Mouse (Mus musculus) intestine, embryonic 16.5 days (tissue): ENCODE measurements around the gene Ptprd. TPM values are rescaled to one million over a fixed set of nuclear protein-coding genes. Genes with fewer than 3 reads are reported as not detected.

ENCODE experiments used
- ATAC-seq: fragments of 200-750 bp; cut with Nextera tagmentation; 2 replicates; pipeline ENCODE4 v1.8.0; 2017; ENCODE audit warnings: moderate TSS enrichment, moderate library complexity
- H3K27ac ChIP-seq: fragments of 300-500 bp; sonication (generic); 2 replicates; pipeline ENCODE4 v1.5.1; 2014; ENCODE audit warnings: mild to moderate bottlenecking, low read length
- H3K27me3 ChIP-seq: fragments of 300-500 bp; sonication (generic); replicated peaks from 2 replicates; pipeline ENCODE4 v1.6.1; 2014; ENCODE audit warnings: low read length, control low read depth, mixed read lengths; ENCODE audit not compliant: control insufficient read depth, insufficient read depth
- H3K36me3 ChIP-seq: fragments of 300-500 bp; sonication (generic); 2 replicates; pipeline ENCODE4 v1.6.1; 2014; ENCODE audit warnings: low read length, control low read depth; ENCODE audit not compliant: control insufficient read depth, insufficient read depth
- H3K4me1 ChIP-seq: fragments of 300-500 bp; sonication (generic); 2 replicates; pipeline ENCODE4 v1.6.1; 2014; ENCODE audit warnings: low read length, control low read depth, mixed read lengths; ENCODE audit not compliant: control insufficient read depth, insufficient read depth
- H3K4me2 ChIP-seq: fragments of 300-500 bp; sonication (generic); 2 replicates; pipeline ENCODE4 v1.6.1; 2014; ENCODE audit warnings: low read depth, low read length, control low read depth
- H3K4me3 ChIP-seq: fragments of 300-500 bp; sonication (generic); 2 replicates; pipeline ENCODE4 v1.5.1; 2014; ENCODE audit warnings: mild to moderate bottlenecking, low read length
- H3K9ac ChIP-seq: fragments of 300-500 bp; sonication (generic); 2 replicates; pipeline ENCODE4 v1.6.1; 2014; ENCODE audit warnings: low read depth, low read length
- H3K9me3 ChIP-seq: fragments of 300-500 bp; sonication (generic); 2 replicates; pipeline ENCODE4 v1.6.1; 2016; ENCODE audit warnings: low read length, control low read depth; ENCODE audit not compliant: control insufficient read depth
- WGBS: fragments of 180-500 bp; shearing (Covaris S2); extraction: QIAGEN DNeasy Blood & Tissue Kit; methylation state at CpG from one replicate; pipeline ENCODE4 v1.1.7; 2014; 5-methylcytosine and 5-hydroxymethylcytosine counted together
- polyA plus RNA-seq: library from polyadenylated mRNA; unstranded; fragments of >200 nt; fragmentation: Nextera tagmentation; extraction: Ambion mirVana; gene quantifications from 2 replicates; pipeline ENCODE4 v1.2.1, GENCODE M21; 2015

The Ptprd gene
- polyA plus RNA-seq, 1 experiment from 2014 or later = 5.0 TPM

DNA sequence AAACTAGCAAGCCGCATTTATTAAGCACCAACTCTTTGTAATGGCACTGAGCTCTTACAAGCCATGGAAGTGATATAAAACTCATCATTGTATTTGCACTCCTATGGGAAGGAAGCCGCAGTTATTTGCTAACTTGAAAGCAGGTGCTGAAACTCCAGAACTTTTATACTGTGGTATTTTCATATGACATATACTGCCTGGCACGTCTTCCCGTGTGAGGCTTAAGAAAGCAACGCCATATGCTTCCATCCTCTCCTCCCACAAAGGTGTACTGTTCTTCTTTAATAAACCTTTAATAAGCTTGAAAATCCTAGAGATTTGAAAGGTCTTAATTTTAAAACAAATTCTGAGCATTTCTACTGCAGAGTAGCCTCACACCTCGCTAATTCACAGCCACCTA lies 1595.1 kb downstream of the Ptprd start:
- Histone ChIP-seq H3K9ac (no peak overlapping the region), H3K4me1 (no peaks in the 10 kb centered on the region), H3K27ac (no peak overlapping the region), H3K4me2 (no peak overlapping the region), H3K36me3 (no peaks in the 10 kb centered on the region), H3K27me3 (no peaks in the 10 kb centered on the region), H3K4me3 (no peak overlapping the region), H3K9me3 (no peaks in the 10 kb centered on the region)
- no peak for ATAC-seq
- 90% methylated on average over 6 of the region's 6 CpGs for WGBS

DNA sequence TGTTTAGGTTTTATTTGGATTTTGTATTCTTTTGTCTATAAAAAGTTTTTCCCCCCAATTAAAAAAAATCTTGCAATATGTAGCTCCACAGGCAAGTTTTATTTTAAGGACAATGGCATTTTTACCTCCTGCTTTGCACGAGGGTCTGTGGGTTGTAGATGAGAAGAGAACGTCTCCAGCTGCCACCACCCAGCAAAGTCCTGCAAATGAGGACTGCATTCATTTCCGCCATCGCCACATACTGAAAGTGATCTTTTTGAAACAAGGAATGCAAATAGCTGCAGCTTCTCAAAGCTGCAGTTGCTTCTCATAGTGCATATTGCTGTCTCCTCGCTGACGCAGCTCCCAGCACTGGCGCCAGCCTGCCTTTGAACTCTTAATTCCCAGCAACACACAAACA lies 1603.5 kb downstream of the Ptprd start:
- H3K36me3 ChIP-seq = no peaks in the 10 kb centered on the region
- no peaks in the 10 kb centered on the region for H3K9me3 ChIP-seq
- H3K27ac ChIP-seq = no peak overlapping the region
- H3K4me2 ChIP-seq = no peak overlapping the region
- no peak overlapping the region for H3K4me3 ChIP-seq
- ATAC-seq = no peak
- WGBS = 42% methylated on average over 7 of the region's 7 CpGs
- H3K27me3 ChIP-seq = no peaks in the 10 kb centered on the region
- H3K4me1 ChIP-seq = no peaks in the 10 kb centered on the region
- H3K9ac ChIP-seq = no peak overlapping the region

DNA sequence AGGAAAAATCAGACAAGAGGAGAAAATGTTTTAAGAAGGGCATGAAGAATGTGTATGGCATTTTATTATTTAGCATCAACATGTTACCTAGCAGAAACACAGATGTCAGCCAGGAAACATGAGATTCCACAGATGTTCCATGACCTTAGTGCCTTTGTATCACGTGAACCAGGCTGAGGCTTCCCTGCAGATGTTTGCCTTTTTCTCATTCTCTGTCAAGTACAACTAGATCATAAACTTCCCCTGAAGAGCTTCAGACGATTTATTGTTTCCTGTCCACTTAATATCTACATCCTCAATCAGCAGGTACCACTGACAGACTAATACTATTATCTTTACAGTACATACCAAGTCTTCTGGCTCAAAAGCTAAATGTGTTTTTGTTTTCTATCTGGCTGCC lies 1605.0 kb downstream of the Ptprd start:
- Histone ChIP-seq H3K27me3 (no peaks in the 10 kb centered on the region), H3K9ac (no peak overlapping the region), H3K36me3 (no peaks in the 10 kb centered on the region), H3K9me3 (no peaks in the 10 kb centered on the region), H3K4me1 (no peaks in the 10 kb centered on the region), H3K4me3 (no peak overlapping the region), H3K4me2 (no peak overlapping the region), H3K27ac (no peak overlapping the region)
- ATAC-seq = no peak
- WGBS = 27% methylated on average over 2 of the region's 2 CpGs

DNA sequence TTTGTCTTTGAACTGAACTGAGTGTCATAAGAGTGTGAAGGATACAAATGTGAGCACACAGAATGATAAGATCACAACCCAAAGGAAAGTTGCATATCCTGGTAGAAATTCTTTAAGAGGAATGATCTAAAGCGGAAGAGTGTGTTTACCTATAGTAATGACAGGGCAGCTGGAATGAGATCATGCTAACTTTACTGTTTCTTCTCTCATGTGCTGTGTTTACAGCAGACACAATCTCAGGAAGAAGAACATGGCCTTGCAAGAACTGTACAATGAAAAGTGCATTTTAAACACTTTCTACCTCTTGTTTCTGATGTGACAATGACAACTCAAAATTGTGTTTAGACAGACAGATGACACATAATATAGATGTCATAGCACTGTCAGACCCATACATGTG lies 1621.0 kb downstream of the Ptprd start:
- Histone ChIP-seq H3K4me1 (no peaks in the 10 kb centered on the region), H3K36me3 (no peaks in the 10 kb centered on the region), H3K4me2 (no peak overlapping the region), H3K27ac (no peak overlapping the region), H3K4me3 (no peak overlapping the region), H3K27me3 (no peaks in the 10 kb centered on the region), H3K9ac (no peak overlapping the region), H3K9me3 (no peaks in the 10 kb centered on the region)
- 44% methylated on average over 1 of the region's 1 CpGs for WGBS
- no peak for ATAC-seq

DNA sequence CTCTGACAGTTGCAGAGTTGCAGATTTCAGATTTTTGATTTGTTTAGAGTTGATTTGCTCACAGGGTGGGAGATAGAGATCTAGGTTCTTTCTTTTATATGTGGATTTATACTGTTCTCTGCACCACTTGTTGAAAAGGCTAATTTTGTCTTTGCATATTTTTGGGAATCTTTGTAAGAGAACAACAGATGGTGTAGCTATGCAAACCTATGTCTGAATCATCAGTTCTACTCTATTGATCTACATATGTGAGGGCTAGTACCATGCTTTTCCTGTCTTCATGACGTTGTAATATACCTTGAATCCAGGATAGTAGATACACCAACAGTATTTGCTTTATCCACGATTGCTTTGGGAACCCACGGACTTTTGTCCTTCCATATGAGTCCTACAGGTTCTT lies 1628.7 kb downstream of the Ptprd start:
- no peaks in the 10 kb centered on the region for H3K36me3 ChIP-seq
- H3K27me3 ChIP-seq = no peaks in the 10 kb centered on the region
- ATAC-seq = no peak
- H3K9me3 ChIP-seq = no peaks in the 10 kb centered on the region
- WGBS = 82% methylated on average over 3 of the region's 3 CpGs
- no peak overlapping the region for H3K4me2 ChIP-seq
- H3K4me3 ChIP-seq = no peak overlapping the region
- H3K4me1 ChIP-seq = no peaks in the 10 kb centered on the region
- no peak overlapping the region for H3K9ac ChIP-seq
- no peak overlapping the region for H3K27ac ChIP-seq

DNA sequence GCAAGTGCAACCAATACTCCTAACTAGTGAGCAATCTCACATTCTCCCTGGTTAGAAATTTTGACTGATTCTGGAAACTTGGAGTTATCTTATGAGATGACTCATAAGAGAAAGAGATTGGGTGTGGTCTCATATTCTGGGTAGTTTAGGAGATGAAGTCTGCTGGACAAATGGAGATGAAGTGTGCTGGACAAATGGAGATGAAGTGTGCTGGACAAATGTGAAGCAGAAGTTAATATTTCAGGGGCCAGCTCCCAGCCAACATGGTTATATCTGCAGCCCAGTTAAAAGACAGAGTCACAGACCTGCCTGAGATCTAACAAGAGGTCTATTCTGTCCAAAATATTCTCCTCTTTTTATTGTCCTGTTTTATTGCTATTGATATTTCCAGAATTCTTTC lies 1645.8 kb downstream of the Ptprd start:
- no peaks in the 10 kb centered on the region for H3K4me1 ChIP-seq
- no peak for ATAC-seq

DNA sequence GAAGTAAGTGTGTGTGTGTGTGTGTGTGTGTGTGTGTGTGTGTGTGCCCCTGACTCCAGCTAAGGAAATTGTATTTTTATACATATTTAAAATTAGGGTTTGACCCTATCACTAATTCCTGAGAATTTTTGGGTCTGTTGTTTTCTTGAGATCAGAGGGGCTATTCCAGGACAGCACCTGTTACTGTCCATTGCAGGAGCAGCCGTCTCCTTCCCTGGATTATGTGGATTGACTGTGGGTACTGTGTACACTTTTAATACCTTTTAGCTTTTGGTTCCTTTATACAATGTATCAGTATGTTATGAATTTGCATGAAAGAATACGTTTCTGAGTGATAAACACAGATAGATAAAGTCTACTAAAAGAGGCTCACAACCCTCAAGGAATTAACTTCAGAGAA lies 1670.0 kb downstream of the Ptprd start:
- Histone ChIP-seq H3K27ac (no peak overlapping the region), H3K9ac (no peak overlapping the region), H3K36me3 (no peaks in the 10 kb centered on the region), H3K4me3 (no peak overlapping the region), H3K4me2 (no peak overlapping the region), H3K9me3 (no peaks in the 10 kb centered on the region), H3K4me1 (no peaks in the 10 kb centered on the region), H3K27me3 (no peaks in the 10 kb centered on the region)
- 75% methylated on average over 2 of the region's 2 CpGs for WGBS
- no peak for ATAC-seq

More for the DNA sequence above, 1645.8 kb downstream of the Ptprd start:
- H3K36me3 ChIP-seq = no peaks in the 10 kb centered on the region
- no peaks in the 10 kb centered on the region for H3K9me3 ChIP-seq
- no peak overlapping the region for H3K4me3 ChIP-seq
- H3K9ac ChIP-seq = no peak overlapping the region
- H3K27ac ChIP-seq = no peak overlapping the region
- H3K4me2 ChIP-seq = no peak overlapping the region
- no peaks in the 10 kb centered on the region for H3K27me3 ChIP-seq

DNA sequence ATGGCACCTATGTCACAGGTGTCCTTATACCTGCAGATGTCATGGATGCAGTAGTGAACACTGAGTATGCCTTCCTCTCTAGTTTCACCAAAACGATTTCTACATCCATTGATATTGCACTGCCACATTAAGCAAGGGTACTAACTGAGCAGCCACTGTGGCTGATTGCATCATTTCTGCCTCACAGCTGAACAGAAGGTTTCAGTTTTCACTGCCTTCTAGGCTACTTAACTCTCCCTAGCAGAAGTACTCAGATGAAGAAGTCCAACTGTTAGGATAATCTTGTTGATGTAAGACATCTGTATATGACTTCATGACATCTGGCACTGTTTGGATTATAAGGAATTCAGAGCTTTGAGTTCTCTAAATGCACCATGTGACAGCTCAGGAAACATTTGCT lies 1678.8 kb downstream of the Ptprd start:
- whole genome bisulfite sequencing = 79% methylated on average over 1 of the region's 1 CpGs
- H3K4me3 ChIP-seq = no peak overlapping the region
- no peak overlapping the region for H3K27ac ChIP-seq
- no peak overlapping the region for H3K9ac ChIP-seq
- H3K4me1 ChIP-seq = no peaks in the 10 kb centered on the region
- no peaks in the 10 kb centered on the region; the same call in 1 of the 2 replicates for H3K9me3 ChIP-seq
- ATAC-seq = peak; percentile 48; the same call in 1 of the 2 replicates
- H3K4me2 ChIP-seq = no peak overlapping the region
- no peaks in the 10 kb centered on the region for H3K36me3 ChIP-seq
- no peaks in the 10 kb centered on the region for H3K27me3 ChIP-seq

DNA sequence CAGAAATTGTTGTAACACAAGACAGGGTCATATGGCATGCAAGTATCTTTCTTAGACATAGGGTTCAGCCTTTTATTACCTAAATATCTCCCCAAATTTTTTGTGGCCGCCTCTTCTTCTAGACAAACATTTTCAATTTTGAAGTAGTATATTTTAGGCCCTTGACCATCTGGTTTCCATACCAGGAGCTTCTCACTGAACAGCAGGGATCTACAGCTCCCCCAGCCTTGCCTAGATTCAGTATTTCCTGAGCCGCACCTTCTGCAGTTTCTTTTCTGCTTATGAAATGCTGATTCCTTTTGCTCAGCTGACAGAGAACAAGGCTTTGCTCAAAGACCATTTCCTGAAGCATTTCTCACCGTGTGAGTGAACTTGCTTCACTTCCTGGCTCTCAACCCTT lies 1686.5 kb downstream of the Ptprd start:
- Histone ChIP-seq H3K36me3 (no peaks in the 10 kb centered on the region), H3K4me1 (no peaks in the 10 kb centered on the region), H3K4me2 (no peak overlapping the region), H3K9ac (no peak overlapping the region), H3K27ac (no peak overlapping the region), H3K9me3 (peaks cover 4% of the 10 kb centered on the region; the same call in 1 of the 2 replicates), H3K27me3 (no peaks in the 10 kb centered on the region), H3K4me3 (no peak overlapping the region)
- 75% methylated on average over 3 of the region's 3 CpGs for WGBS
- ATAC-seq = no peak

DNA sequence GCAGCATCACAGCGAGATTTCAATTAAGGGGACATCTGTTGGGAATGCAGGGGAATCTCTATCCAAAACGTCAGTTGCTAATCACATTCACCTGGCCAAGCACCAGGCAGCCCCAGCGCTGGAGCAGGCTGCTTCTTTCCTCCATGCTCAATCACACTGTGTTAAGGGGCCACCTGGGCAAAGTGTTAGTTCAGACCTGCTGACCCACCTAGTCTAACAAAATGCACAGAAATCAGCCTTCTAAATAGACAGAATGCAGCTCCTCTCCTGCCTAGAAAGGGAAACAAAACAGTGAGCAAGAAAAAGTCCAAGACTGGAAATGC lies 1708.5 kb downstream of the Ptprd start:
- 35% methylated on average over 3 of the region's 3 CpGs for WGBS
- no peak for ATAC-seq
- Histone ChIP-seq H3K4me3 (no peak overlapping the region), H3K27ac (no peak overlapping the region), H3K27me3 (no peaks in the 10 kb centered on the region), H3K9ac (no peak overlapping the region), H3K36me3 (no peaks in the 10 kb centered on the region), H3K4me2 (no peak overlapping the region), H3K9me3 (no peaks in the 10 kb centered on the region), H3K4me1 (no peaks in the 10 kb centered on the region)
